Mouse (Mus musculus) liver, adult 2 months (tissue): Measurements from ENCODE around the gene Kcnc2.

ENCODE experiments used
- CTCF ChIP-seq: fragments of 200-500 bp; IDR thresholded peaks from 2 replicates; pipeline ENCODE4 v1.5.1; 2011; ENCODE audit warnings: low read depth, low read length, control low read depth
- POLR2A ChIP-seq: fragments of 200-500 bp; IDR thresholded peaks from 2 replicates; pipeline ENCODE4 v1.6.1; 2011; ENCODE audit warnings: low read length, control low read depth; ENCODE audit not compliant: insufficient read depth; ENCODE audit errors: extremely low read depth

GRCm38 (mm10) chr10:112227073-112227472 is 43.8 kb upstream of the Kcnc2 start:
- TF ChIP-seq CTCF, result no peak
- no peak for TF ChIP-seq POLR2A
